Mouse (Mus musculus) intestine, postnatal 0 days (tissue): ENCODE results near the gene Rbbp6. TPM values are rescaled to one million over a fixed set of nuclear protein-coding genes. Genes with fewer than 3 reads are reported as not detected.

Source experiments
- ATAC-seq: fragments of 200-750 bp; cut with Nextera tagmentation; 2 replicates; pipeline ENCODE4 v1.8.0; 2017; ENCODE audit warnings: mild to moderate bottlenecking, moderate TSS enrichment, moderate library complexity
- H3K27ac ChIP-seq: fragments of 300-500 bp; sonication (generic); 2 replicates; pipeline ENCODE4 v1.5.1; 2014; ENCODE audit warnings: mild to moderate bottlenecking, low read depth, low read length, moderate library complexity
- H3K27me3 ChIP-seq: fragments of 300-500 bp; sonication (generic); replicated peaks from 2 replicates; pipeline ENCODE4 v1.6.1; 2014; ENCODE audit warnings: low read length, mixed read lengths; ENCODE audit not compliant: control insufficient read depth, insufficient read depth
- H3K36me3 ChIP-seq: fragments of 300-500 bp; sonication (generic); 2 replicates; pipeline ENCODE4 v1.6.1; 2014; ENCODE audit warnings: mild to moderate bottlenecking, moderate library complexity; ENCODE audit not compliant: control insufficient read depth, insufficient read depth
- H3K4me1 ChIP-seq: fragments of 300-500 bp; sonication (generic); replicated peaks from 2 replicates; pipeline ENCODE4 v1.6.1; 2014; ENCODE audit warnings: antibody characterized with exemption, low read length, mixed read lengths; ENCODE audit not compliant: control insufficient read depth, insufficient read depth
- H3K4me2 ChIP-seq: fragments of 300-500 bp; sonication (generic); replicated peaks from 2 replicates; pipeline ENCODE4 v1.6.1; 2014; ENCODE audit warnings: low read depth, mild to moderate bottlenecking, moderate library complexity
- H3K4me3 ChIP-seq: fragments of 300-500 bp; sonication (generic); 2 replicates; pipeline ENCODE4 v1.5.1; 2014; ENCODE audit warnings: low read depth, low read length
- H3K9ac ChIP-seq: fragments of 300-500 bp; sonication (generic); 2 replicates; pipeline ENCODE4 v1.6.1; 2014; ENCODE audit warnings: mild to moderate bottlenecking, low read depth, low read length
- H3K9me3 ChIP-seq: fragments of 300-500 bp; sonication (generic); 2 replicates; pipeline ENCODE4 v1.6.1; 2016; ENCODE audit warnings: mixed run types; ENCODE audit not compliant: control insufficient read depth
- CTCF ChIP-seq: sonication (generic); IDR thresholded peaks from 2 replicates; pipeline ENCODE4 v1.5.1; 2016; ENCODE audit warnings: low read depth, mild to moderate bottlenecking, control low read depth, antibody characterized with exemption, moderate library complexity
- WGBS: fragments of 180-500 bp; shearing (Covaris S2); extraction: QIAGEN DNeasy Blood & Tissue Kit; methylation state at CpG from one replicate; pipeline ENCODE4 v1.1.7; 2014; 5-methylcytosine and 5-hydroxymethylcytosine counted together
- polyA plus RNA-seq: library from polyadenylated mRNA; unstranded; fragments of >200 nt; fragmentation: Nextera tagmentation; extraction: Ambion mirVana; gene quantifications from 2 replicates; pipeline ENCODE4 v1.2.1, GENCODE M21; 2015

Gene Rbbp6
- polyA plus RNA-seq, 1 experiment from 2014 or later: 15.5 TPM

- WGBS: 13% methylated on average over 12 of the region's 12 CpGs
- ATAC-seq: no peak
- H3K27ac ChIP-seq: no peak overlapping the region
- TF ChIP-seq CTCF: no peak
- peak overlapping the region; percentile 77 for H3K4me2 ChIP-seq
- no peaks in the 10 kb centered on the region for H3K27me3 ChIP-seq
- 0 out of 2 replicates have a peak, but pooled peaks cover 4% of the 10 kb centered on the region for H3K4me1 ChIP-seq
- H3K9ac ChIP-seq: no peak overlapping the region
- no peaks in the 10 kb centered on the region for H3K9me3 ChIP-seq
- peak overlapping the region; percentile 36 for H3K4me3 ChIP-seq
- H3K36me3 ChIP-seq: no peaks in the 10 kb centered on the region
These were observed 65.8 kb downstream of the Rbbp6 start for GRCm38 (mm10) chr7:123031211-123031743.

DNA sequence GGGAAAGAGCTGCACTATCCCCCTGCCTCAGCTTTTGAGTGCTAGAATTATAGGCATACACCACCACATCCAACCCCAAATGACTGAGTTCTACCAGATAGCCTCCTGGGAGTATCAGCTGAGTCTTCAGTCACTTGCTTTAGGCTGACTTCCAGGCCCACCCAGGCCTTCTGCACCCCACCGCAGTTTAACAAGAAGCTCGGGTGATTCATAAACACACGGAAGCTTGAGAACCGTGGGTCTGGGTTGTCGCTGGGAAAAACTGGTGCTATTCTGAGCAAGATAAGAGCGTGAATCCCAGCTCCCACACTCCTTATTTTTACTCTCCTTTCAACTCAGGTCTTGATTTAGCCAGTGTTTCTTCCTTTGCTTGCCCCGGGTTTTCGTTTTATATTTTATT lies 69.8 kb downstream of the Rbbp6 start:
- Histone ChIP-seq H3K4me1 (0 out of 2 replicates have a peak, but pooled peaks cover 4% of the 10 kb centered on the region), H3K4me2 (no peak overlapping the region), H3K9me3 (no peaks in the 10 kb centered on the region), H3K4me3 (no peak overlapping the region), H3K27me3 (no peaks in the 10 kb centered on the region), H3K27ac (no peak overlapping the region), H3K9ac (no peak overlapping the region), H3K36me3 (no peaks in the 10 kb centered on the region)
- TF ChIP-seq CTCF: no peak
- no peak for ATAC-seq
- WGBS: 65% methylated on average over 8 of the region's 8 CpGs

DNA sequence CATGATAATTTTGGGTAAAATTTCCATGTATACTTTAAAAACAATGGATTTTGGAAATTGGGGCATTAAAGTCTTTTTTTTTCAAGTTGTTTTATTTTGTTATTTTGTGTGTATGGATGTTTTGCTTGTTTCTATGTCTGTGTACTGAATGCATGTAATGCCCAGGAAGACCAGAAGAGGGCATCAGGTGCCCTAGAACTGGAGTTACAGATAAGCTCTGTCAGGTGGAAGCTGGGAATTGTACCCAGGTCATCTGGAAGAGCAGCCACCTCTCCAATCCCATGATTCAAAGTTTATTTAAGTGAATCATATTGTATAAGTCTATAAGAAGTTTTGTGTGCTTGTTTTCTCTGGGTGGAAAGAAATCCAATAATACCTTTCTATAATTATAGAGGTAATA lies 73.8 kb downstream of the Rbbp6 start:
- no peaks in the 10 kb centered on the region for H3K4me1 ChIP-seq
- H3K9me3 ChIP-seq: no peaks in the 10 kb centered on the region
- H3K4me2 ChIP-seq: no peak overlapping the region
- no peaks in the 10 kb centered on the region for H3K27me3 ChIP-seq
- H3K36me3 ChIP-seq: no peaks in the 10 kb centered on the region
- ATAC-seq: no peak
- H3K27ac ChIP-seq: no peak overlapping the region
- peak; percentile 63 for TF ChIP-seq CTCF
- H3K9ac ChIP-seq: no peak overlapping the region
- H3K4me3 ChIP-seq: no peak overlapping the region

DNA sequence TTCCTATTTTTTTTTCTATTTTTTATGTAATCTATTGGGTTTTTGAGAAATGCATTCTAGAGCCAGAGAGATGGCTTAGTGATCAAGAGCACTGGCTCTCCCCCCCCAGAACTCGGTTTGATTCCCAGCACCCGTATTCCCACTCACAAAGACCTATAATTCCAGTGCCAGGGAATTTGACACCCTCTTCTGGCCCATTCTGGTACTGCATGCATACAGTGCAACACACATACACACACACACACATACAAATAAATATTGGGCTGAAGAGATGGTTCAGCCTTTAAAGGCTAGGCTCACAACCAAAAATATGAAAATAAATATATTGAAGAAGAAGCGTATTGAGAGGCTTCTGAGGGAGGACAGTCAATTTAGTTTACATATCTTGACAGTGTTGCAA lies 79.7 kb downstream of the Rbbp6 start:
- H3K27ac ChIP-seq: no peak overlapping the region
- WGBS: 92% methylated on average over 3 of the region's 3 CpGs
- H3K4me2 ChIP-seq: no peak overlapping the region
- no peak for ATAC-seq
- no peaks in the 10 kb centered on the region for H3K9me3 ChIP-seq
- H3K27me3 ChIP-seq: no peaks in the 10 kb centered on the region
- H3K4me1 ChIP-seq: no peaks in the 10 kb centered on the region
- H3K36me3 ChIP-seq: no peaks in the 10 kb centered on the region
- H3K9ac ChIP-seq: no peak overlapping the region
- no peak for TF ChIP-seq CTCF
- no peak overlapping the region for H3K4me3 ChIP-seq

GRCm38 (mm10) chr7:123046473-123047091 lies 81.1 kb downstream of the Rbbp6 start:
- H3K4me3 ChIP-seq: no peak overlapping the region
- H3K27ac ChIP-seq: no peak overlapping the region
- no peak for ATAC-seq
- 64% methylated on average over 13 of the region's 13 CpGs for WGBS
- H3K4me1 ChIP-seq: no peaks in the 10 kb centered on the region
- H3K27me3 ChIP-seq: no peaks in the 10 kb centered on the region
- TF ChIP-seq CTCF: no peak
- H3K4me2 ChIP-seq: no peak overlapping the region
- no peaks in the 10 kb centered on the region for H3K9me3 ChIP-seq
- H3K36me3 ChIP-seq: no peaks in the 10 kb centered on the region
- no peak overlapping the region for H3K9ac ChIP-seq

Other genes with a start within 250 kb of the Rbbp6 start
- 42.0 and 55.0 TPM in 2 replicates for gene Tnrc6a, start 158.2 kb downstream of the Rbbp6 start, polyA plus RNA-seq
- gene Slc5a11, start 249.1 kb downstream of the Rbbp6 start, polyA plus RNA-seq: 25.1 and 29.0 TPM in 2 replicates